Mouse (Mus musculus): ENCODE data around the gene Nrd1. TPM values are rescaled to one million over a fixed set of nuclear protein-coding genes. Genes with fewer than 3 reads are reported as not detected.
A peak's percentile ranks its signal among the peaks of the same experiment; 100 is the strongest.

Nrd1 gene
- 24.2 and 27.7 TPM in 2 replicates for total RNA-seq (2012; rRNA removed)
- 100 to 1,000 TPM in 1 of 2 experiments, 10 to 100 TPM in 1; 72.7 to 883 TPM for polyA plus RNA-seq (2012; ENCODE audit: insufficient read depth in 1 of 2, insufficient read length in 2 of 2, low read depth in 1 of 2, low replicate concordance in 2 of 2, missing spikeins in 1 of 2)

- peak; percentile 100 for DNase-seq (ENCODE audit: low read depth, low spot score)
- H3K4me1 ChIP-seq (ENCODE audit: control insufficient read depth in 1 of 2, insufficient read depth in 2 of 2, low read length in 2 of 2): peaks cover 0 to 10% of the 10 kb centered on the region in 2 experiments; a peak in 2 of 4 replicates
- no peak for TF ChIP-seq MAFK (IDR thresholded peaks at IDR 0.05; ENCODE audit: borderline replicate concordance, low read depth, low read length)
- TF ChIP-seq ZNF384 (IDR thresholded peaks at IDR 0.05; ENCODE audit: low read depth, low read length): no peak
- peak; percentile 89 for TF ChIP-seq POLR2AphosphoS2 (IDR thresholded peaks at IDR 0.05; ENCODE audit: low read length)
- TF ChIP-seq MAX (IDR thresholded peaks at IDR 0.05; ENCODE audit: low read length): peak; percentile 84
- TF ChIP-seq USF2 (IDR thresholded peaks at IDR 0.05; ENCODE audit: borderline replicate concordance in 1 of 2, insufficient read depth in 1 of 2, low read depth in 1 of 2, low read length in 2 of 2): peak; percentile 87 to 96
- TF ChIP-seq TCF12 (IDR thresholded peaks at IDR 0.05; ENCODE audit: low read depth, low read length): peak; percentile 60
- peak; percentile 89 for TF ChIP-seq ZMIZ1 (IDR thresholded peaks at IDR 0.05; ENCODE audit: low read depth, low read length)
- 0 out of 2 replicates have a peak, but pooled peaks have one; percentile 57 for TF ChIP-seq MAZ (IDR thresholded peaks at IDR 0.05; ENCODE audit: low read depth, low read length)
- TF ChIP-seq MEF2A (IDR thresholded peaks at IDR 0.05; ENCODE audit: extremely low read depth, insufficient replicate concordance, low read depth, low read length, poor library complexity, severe bottlenecking): no peak
- 0 out of 2 replicates have a peak, but pooled peaks have one; percentile 53 for TF ChIP-seq MYC (IDR thresholded peaks at IDR 0.05; ENCODE audit: low read depth, low read length)
- TF ChIP-seq TBP (IDR thresholded peaks at IDR 0.05; ENCODE audit: low read depth, low read length): peak; percentile 74
- peak; percentile 91 to 97 for TF ChIP-seq POLR2A (IDR thresholded peaks at IDR 0.05; ENCODE audit: control insufficient read depth in 1 of 2, insufficient read depth in 1 of 2, low read depth in 1 of 2, low read length in 2 of 2, poor library complexity in 1 of 2)
- no peak for TF ChIP-seq BHLHE40 (IDR thresholded peaks at IDR 0.05; ENCODE audit: borderline replicate concordance, low read depth, low read length)
- TF ChIP-seq ZC3H11A (IDR thresholded peaks at IDR 0.05; ENCODE audit: low read depth, low read length): no peak
- no peak for TF ChIP-seq GATA1 (IDR thresholded peaks at IDR 0.05; ENCODE audit: low read depth, low read length)
- no peak for TF ChIP-seq CHD1 (IDR thresholded peaks at IDR 0.05; ENCODE audit: low read depth, low read length)
- TF ChIP-seq CTCF (IDR thresholded peaks at IDR 0.05 in 2 of 3, conservative IDR thresholded peaks at IDR 0.05 in 1 of 3; ENCODE audit: control insufficient read depth in 1 of 3, insufficient read depth in 1 of 3, low read depth in 2 of 3, low read length in 3 of 3, poor library complexity in 1 of 3, severe bottlenecking in 1 of 3): no peak
- peak; percentile 43; the same call in 1 of the 2 replicates for TF ChIP-seq ELF1 (IDR thresholded peaks at IDR 0.05; ENCODE audit: low read depth, low read length)
- TF ChIP-seq UBTF (IDR thresholded peaks at IDR 0.05; ENCODE audit: borderline replicate concordance, insufficient read depth, low read depth, low read length): peak; percentile 93; the same call in 1 of the 2 replicates
- 0 out of 2 replicates have a peak, but pooled peaks have one; percentile 44 for TF ChIP-seq NRF1 (IDR thresholded peaks at IDR 0.05; ENCODE audit: insufficient read depth, low read depth, low read length, poor library complexity, severe bottlenecking)
- TF ChIP-seq GABPA (IDR thresholded peaks at IDR 0.05; ENCODE audit: low read depth, low read length): no peak
- TF ChIP-seq MYB (IDR thresholded peaks at IDR 0.05; ENCODE audit: low read depth, low read length): no peak
- peak; percentile 5; the same call in 1 of the 2 replicates for TF ChIP-seq ETS1 (IDR thresholded peaks at IDR 0.05; ENCODE audit: low read depth, low read length)
- TF ChIP-seq KAT2A (conservative IDR thresholded peaks at IDR 0.05; ENCODE audit: low read depth, low read length): peak; percentile 42; the same call in 1 of the 2 replicates
- TF ChIP-seq SMC3 (IDR thresholded peaks at IDR 0.05; ENCODE audit: low read depth, low read length): no peak
- TF ChIP-seq USF1 (IDR thresholded peaks at IDR 0.05; ENCODE audit: low read depth, low read length): peak; percentile 100
- peak; percentile 82 for TF ChIP-seq CHD2 (IDR thresholded peaks at IDR 0.05; ENCODE audit: low read length)
- TF ChIP-seq RAD21 (IDR thresholded peaks at IDR 0.05; ENCODE audit: low read depth, low read length): no peak
- TF ChIP-seq TAL1 (IDR thresholded peaks at IDR 0.05; ENCODE audit: low read length): no peak
- TF ChIP-seq EP300 (IDR thresholded peaks at IDR 0.05; ENCODE audit: low read depth in 1 of 2, low read length in 2 of 2): no peak
- peak; percentile 90 for TF ChIP-seq NELFE (IDR thresholded peaks at IDR 0.05; ENCODE audit: low read depth, low read length)
- peak; percentile 90 for TF ChIP-seq SIN3A (IDR thresholded peaks at IDR 0.05; ENCODE audit: low read length)
- TF ChIP-seq MXI1 (IDR thresholded peaks at IDR 0.05; ENCODE audit: low read depth, low read length): peak; percentile 86
- TF ChIP-seq E2F4 (IDR thresholded peaks at IDR 0.05; ENCODE audit: borderline replicate concordance, low read depth, low read length): no peak
These were observed at the start of gene Nrd1 for GRCm38 (mm10) chr4:108999999-109000950. Gene Nrd1 (plus strand): TSS chr4:109000655.

More at GRCm38 (mm10) chr4:108999999-109000950, at the start of gene Nrd1:
- H3K27me3 ChIP-seq (ENCODE audit: control insufficient read depth in 1 of 2, insufficient read depth in 2 of 2, low read length in 2 of 2): peaks cover 1 to 2% of the 10 kb centered on the region in 2 experiments; a peak in 2 of 4 replicates
- H3K9me3 ChIP-seq (replicated peaks; ENCODE audit: insufficient read depth, low read length): no peaks in the 10 kb centered on the region
- H3K36me3 ChIP-seq (ENCODE audit: control insufficient read depth in 1 of 2, insufficient read depth in 2 of 2, low read length in 2 of 2): peaks cover 3 to 17% of the 10 kb centered on the region in 2 experiments; a peak in 3 of 4 replicates
- peak within 1 kb of the TSS; percentile 87 for H3K27ac ChIP-seq (ENCODE audit: control insufficient read depth, low read depth, low read length)
- peak within 1 kb of the TSS; percentile 87 for H3K9ac ChIP-seq (ENCODE audit: control insufficient read depth, low read depth, low read length, poor library complexity, severe bottlenecking)
- H3K4me3 ChIP-seq (ENCODE audit: control insufficient read depth in 1 of 2, insufficient read depth in 1 of 2, low read depth in 2 of 2, low read length in 2 of 2): peak within 1 kb of the TSS; percentile 85 to 95
- H3K79me2 ChIP-seq (ENCODE audit: control insufficient read depth, insufficient read depth, low read length, poor library complexity): peaks cover 32% of the 10 kb centered on the region

All from MEL (cell line).